Mouse (Mus musculus): ENCODE measurements around the gene Hjurp. TPM values are rescaled to one million over a fixed set of nuclear protein-coding genes. Genes with fewer than 3 reads are reported as not detected.

Hjurp gene
- polyA plus RNA-seq, 1 experiment from 2014 or later = 118 TPM

DNA sequence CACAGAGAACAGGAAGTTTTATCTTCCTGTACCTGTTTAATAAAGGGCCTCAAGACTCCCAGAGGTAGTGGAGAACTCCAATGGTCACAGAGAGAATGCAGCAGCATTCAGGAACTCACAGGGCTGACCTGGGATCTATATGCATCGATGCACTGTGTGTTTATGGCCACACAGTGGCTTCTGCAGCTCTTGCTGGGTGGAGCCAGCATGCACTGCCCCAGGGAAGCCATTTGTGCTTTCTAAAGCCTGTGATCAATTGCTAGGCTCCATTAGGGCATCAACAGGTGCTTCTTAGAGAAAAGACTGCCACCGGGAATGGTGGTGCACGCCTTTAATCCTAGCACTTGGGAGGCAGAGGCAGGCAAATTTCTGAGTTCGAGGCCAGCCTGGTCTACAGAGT lies 4.6 kb downstream of the Hjurp start:
- no peaks in the 10 kb centered on the region for H3K27me3 ChIP-seq (ENCODE audit: control insufficient read depth, insufficient read depth, low read length)
- peaks cover 4% of the 10 kb centered on the region; the same call in 1 of the 2 replicates for H3K9me3 ChIP-seq (replicated peaks; ENCODE audit: control insufficient read depth, low read length)
- peaks cover 57% of the 10 kb centered on the region for H3K36me3 ChIP-seq (ENCODE audit: control insufficient read depth, insufficient read depth, low read length)
- WGBS (ENCODE audit: insufficient replicate concordance) = 63% methylated on average over 4 of the region's 4 CpGs
- H3K4me3 ChIP-seq (ENCODE audit: low read depth, low read length) = no peak overlapping the region
- no peak for ATAC-seq (replicated peaks; ENCODE audit: insufficient number of reproducible peaks, low FRiP score, low TSS enrichment)
- peaks cover 13% of the 10 kb centered on the region for H3K4me1 ChIP-seq (ENCODE audit: control insufficient read depth, insufficient read depth, low read length)
- H3K4me2 ChIP-seq = no peak overlapping the region
- no peak overlapping the region for H3K27ac ChIP-seq (ENCODE audit: low read depth, low read length)
- H3K9ac ChIP-seq (ENCODE audit: low read depth, low read length) = no peak overlapping the region

DNA sequence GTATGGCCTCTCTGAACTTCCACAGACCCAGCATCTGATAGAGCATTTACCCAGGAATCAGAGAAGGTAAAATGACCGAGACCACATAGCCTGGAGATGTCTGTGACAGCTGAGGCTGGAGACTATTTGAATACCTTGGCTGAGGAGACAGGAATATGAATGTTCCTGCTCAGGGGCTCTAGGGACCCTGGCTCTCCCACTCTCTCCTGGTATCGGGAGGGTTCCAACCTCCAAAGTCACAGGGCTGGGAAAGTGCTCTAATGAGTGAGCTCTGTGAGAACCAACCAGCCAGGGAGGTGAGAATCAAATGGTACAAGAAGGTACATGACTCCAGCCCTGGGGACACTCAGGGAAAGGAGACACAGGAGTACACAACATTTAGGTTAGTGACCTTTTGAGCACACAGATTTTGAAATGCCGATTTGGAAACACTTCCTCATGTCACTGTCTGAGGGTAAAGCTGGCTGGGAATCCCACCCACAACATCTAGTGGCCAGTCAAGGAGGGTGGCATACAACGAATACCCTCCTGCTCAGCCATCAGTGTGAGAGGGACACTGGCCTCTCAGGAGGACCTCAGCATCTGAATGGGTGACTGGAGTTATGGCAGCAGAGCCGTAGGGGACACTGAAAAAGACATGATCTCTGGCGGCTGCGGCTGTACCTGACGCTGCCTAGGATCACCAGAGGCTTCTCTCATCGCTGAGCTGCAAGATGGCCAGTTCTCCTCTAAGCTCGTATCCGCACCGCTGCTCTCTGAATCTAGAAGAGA lies 7.7 kb downstream of the Hjurp start:
- H3K36me3 ChIP-seq (ENCODE audit: control insufficient read depth, insufficient read depth, low read length) = peaks cover 85% of the 10 kb centered on the region
- H3K27me3 ChIP-seq (ENCODE audit: control insufficient read depth, insufficient read depth, low read length) = no peaks in the 10 kb centered on the region
- H3K4me3 ChIP-seq (ENCODE audit: low read depth, low read length) = no peak overlapping the region
- H3K9me3 ChIP-seq (replicated peaks; ENCODE audit: control insufficient read depth, low read length) = peaks cover 5% of the 10 kb centered on the region; the same call in 1 of the 2 replicates
- H3K27ac ChIP-seq (ENCODE audit: low read depth, low read length) = no peak overlapping the region
- H3K4me1 ChIP-seq (ENCODE audit: control insufficient read depth, insufficient read depth, low read length) = peaks cover 8% of the 10 kb centered on the region
- H3K9ac ChIP-seq (ENCODE audit: low read depth, low read length) = no peak overlapping the region
- H3K4me2 ChIP-seq = no peak overlapping the region
- WGBS (ENCODE audit: insufficient replicate concordance) = 87% methylated on average over 12 of the region's 12 CpGs
- no peak for ATAC-seq (replicated peaks; ENCODE audit: insufficient number of reproducible peaks, low FRiP score, low TSS enrichment)

DNA sequence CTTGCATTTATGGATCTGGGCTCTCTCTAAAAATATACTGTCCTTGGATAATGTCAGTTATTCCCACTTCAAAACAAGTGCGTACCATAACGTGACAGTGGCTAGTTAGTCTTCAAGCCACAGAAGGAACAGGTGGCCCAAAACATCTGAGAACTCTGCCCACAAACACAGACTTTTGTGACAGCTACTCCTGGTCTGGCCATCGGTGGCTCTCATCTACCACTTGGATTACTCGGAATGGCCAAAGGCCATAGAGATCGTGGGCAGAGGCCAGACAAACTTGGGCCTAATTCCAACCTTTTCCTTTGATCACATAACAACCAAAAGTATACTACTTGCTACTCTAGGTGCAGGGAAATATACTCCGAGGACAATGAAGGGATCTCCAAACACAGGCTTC lies 9.4 kb downstream of the Hjurp start:
- H3K36me3 ChIP-seq (ENCODE audit: control insufficient read depth, insufficient read depth, low read length) = peaks cover 86% of the 10 kb centered on the region
- peaks cover 8% of the 10 kb centered on the region for H3K4me1 ChIP-seq (ENCODE audit: control insufficient read depth, insufficient read depth, low read length)
- ATAC-seq (replicated peaks; ENCODE audit: insufficient number of reproducible peaks, low FRiP score, low TSS enrichment) = no peak
- peaks cover 5% of the 10 kb centered on the region; the same call in 1 of the 2 replicates for H3K9me3 ChIP-seq (replicated peaks; ENCODE audit: control insufficient read depth, low read length)
- H3K4me2 ChIP-seq = no peak overlapping the region
- H3K9ac ChIP-seq (ENCODE audit: low read depth, low read length) = no peak overlapping the region
- no peaks in the 10 kb centered on the region for H3K27me3 ChIP-seq (ENCODE audit: control insufficient read depth, insufficient read depth, low read length)
- no peak overlapping the region for H3K4me3 ChIP-seq (ENCODE audit: low read depth, low read length)
- H3K27ac ChIP-seq (ENCODE audit: low read depth, low read length) = no peak overlapping the region
- 86% methylated on average over 6 of the region's 6 CpGs for WGBS (ENCODE audit: insufficient replicate concordance)

DNA sequence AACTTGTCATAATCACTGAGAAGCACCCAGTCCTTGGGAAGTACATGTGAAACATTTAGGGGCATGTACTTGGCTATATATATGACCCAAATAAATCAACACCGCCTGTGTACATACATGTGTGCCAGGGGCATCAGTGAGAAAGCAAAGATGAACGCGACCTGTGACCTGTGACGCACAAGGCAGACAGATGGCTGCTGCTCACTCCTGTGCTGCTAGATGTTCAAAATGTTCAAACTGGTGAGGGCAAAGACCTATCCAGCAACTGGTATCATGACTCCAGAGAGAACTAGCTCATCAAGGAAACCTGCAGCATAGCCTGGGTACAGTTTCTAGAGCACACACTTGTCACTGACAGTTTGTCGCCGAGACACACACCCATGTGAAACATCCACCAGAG lies 9.9 kb downstream of the Hjurp start:
- no peak for ATAC-seq (replicated peaks; ENCODE audit: insufficient number of reproducible peaks, low FRiP score, low TSS enrichment)
- H3K36me3 ChIP-seq (ENCODE audit: control insufficient read depth, insufficient read depth, low read length) = peaks cover 88% of the 10 kb centered on the region
- no peak overlapping the region for H3K4me3 ChIP-seq (ENCODE audit: low read depth, low read length)
- H3K27ac ChIP-seq (ENCODE audit: low read depth, low read length) = no peak overlapping the region
- no peak overlapping the region for H3K4me2 ChIP-seq
- H3K27me3 ChIP-seq (ENCODE audit: control insufficient read depth, insufficient read depth, low read length) = no peaks in the 10 kb centered on the region
- peaks cover 13% of the 10 kb centered on the region for H3K4me1 ChIP-seq (ENCODE audit: control insufficient read depth, insufficient read depth, low read length)
- no peak overlapping the region for H3K9ac ChIP-seq (ENCODE audit: low read depth, low read length)
- peaks cover 8% of the 10 kb centered on the region; the same call in 1 of the 2 replicates for H3K9me3 ChIP-seq (replicated peaks; ENCODE audit: control insufficient read depth, low read length)
- 92% methylated on average over 6 of the region's 6 CpGs for WGBS (ENCODE audit: insufficient replicate concordance)

DNA sequence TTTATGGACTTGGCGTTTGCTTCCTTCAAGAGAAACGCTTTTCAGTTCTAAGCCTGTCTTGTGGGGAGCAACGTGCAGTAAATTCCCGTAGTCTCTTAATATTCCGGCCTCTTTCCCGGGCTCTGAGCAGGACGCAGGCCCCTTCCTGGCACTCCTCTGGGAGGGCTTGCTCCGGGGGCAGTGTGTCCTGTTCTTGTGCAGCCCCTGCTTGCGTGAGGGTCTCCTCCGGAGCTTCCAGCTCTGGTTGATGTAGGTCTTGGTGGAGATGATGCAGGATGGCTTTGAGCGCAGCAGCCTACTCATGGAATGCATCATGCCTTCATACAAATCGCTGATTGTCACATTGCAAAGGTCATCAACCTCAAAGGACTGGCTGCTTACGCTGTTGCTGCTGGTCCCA lies 11.3 kb downstream of the Hjurp start:
- Histone ChIP-seq H3K4me3 (ENCODE audit: low read depth, low read length) (no peak overlapping the region), H3K9me3 (replicated peaks; ENCODE audit: control insufficient read depth, low read length) (peaks cover 10% of the 10 kb centered on the region; the same call in 1 of the 2 replicates), H3K27me3 (ENCODE audit: control insufficient read depth, insufficient read depth, low read length) (no peaks in the 10 kb centered on the region), H3K9ac (ENCODE audit: low read depth, low read length) (no peak overlapping the region), H3K27ac (ENCODE audit: low read depth, low read length) (no peak overlapping the region), H3K36me3 (ENCODE audit: control insufficient read depth, insufficient read depth, low read length) (peaks cover 89% of the 10 kb centered on the region), H3K4me1 (ENCODE audit: control insufficient read depth, insufficient read depth, low read length) (peaks cover 16% of the 10 kb centered on the region), H3K4me2 (no peak overlapping the region)
- ATAC-seq (replicated peaks; ENCODE audit: insufficient number of reproducible peaks, low FRiP score, low TSS enrichment) = no peak
- WGBS (ENCODE audit: insufficient replicate concordance) = 89% methylated on average over 13 of the region's 13 CpGs

DNA sequence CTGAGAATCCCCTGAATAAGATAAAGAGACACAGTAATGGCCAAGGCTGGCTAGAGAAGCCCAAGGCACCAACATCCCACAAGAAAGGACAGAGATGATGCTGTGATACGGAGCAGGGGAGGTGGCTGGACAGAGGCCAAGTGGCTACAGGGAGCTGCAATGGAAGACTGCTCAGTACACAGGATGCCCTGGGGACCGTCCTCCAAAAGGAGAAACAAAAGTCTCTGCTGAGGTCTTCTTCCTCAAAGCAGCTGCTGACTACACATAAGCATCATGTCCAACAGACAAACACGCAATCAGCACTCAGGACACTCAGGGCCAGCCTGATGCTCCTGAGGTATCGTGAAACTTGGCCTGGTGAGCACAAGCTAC lies 12.6 kb downstream of the Hjurp start:
- Histone ChIP-seq H3K9ac (ENCODE audit: low read depth, low read length) (no peak overlapping the region), H3K4me1 (ENCODE audit: control insufficient read depth, insufficient read depth, low read length) (peaks cover 16% of the 10 kb centered on the region), H3K36me3 (ENCODE audit: control insufficient read depth, insufficient read depth, low read length) (peaks cover 96% of the 10 kb centered on the region), H3K4me3 (ENCODE audit: low read depth, low read length) (no peak overlapping the region), H3K9me3 (replicated peaks; ENCODE audit: control insufficient read depth, low read length) (peaks cover 14% of the 10 kb centered on the region; the same call in 1 of the 2 replicates), H3K27me3 (ENCODE audit: control insufficient read depth, insufficient read depth, low read length) (no peaks in the 10 kb centered on the region), H3K4me2 (no peak overlapping the region), H3K27ac (ENCODE audit: low read depth, low read length) (no peak overlapping the region)
- no peak for ATAC-seq (replicated peaks; ENCODE audit: insufficient number of reproducible peaks, low FRiP score, low TSS enrichment)
- 72% methylated on average over 4 of the region's 4 CpGs for WGBS (ENCODE audit: insufficient replicate concordance)

DNA sequence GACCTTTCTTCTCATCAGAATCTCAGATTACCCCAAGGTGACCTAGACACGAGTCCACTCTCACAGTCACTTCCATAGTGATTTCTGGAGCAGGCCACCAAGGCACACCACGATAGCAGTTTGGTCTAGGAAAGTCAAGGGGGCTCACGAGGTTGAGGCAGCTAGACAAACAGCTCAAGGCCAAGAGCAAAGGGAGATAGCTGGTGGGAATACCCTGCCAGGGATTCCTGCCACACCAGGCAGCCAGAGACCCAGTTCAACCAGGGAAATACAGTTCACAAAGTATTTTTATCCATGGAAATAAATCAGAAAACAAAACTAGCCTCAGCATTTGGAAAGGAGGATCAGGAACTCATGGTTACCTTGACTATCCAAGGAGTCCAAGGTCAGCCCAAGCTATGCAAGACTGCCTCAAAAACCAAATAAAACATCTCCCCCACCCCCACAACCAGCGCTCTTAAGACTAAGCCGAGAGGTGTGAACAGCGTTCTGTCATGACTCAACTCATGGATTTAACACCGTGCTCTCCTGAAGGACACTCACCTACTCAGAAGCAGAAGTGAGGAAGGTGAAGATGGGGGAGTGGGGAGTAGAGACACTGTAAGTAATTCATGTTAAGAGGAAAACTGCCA lies 13.1 kb downstream of the Hjurp start:
- WGBS (ENCODE audit: insufficient replicate concordance) = 78% methylated on average over 7 of the region's 7 CpGs
- no peak for ATAC-seq (replicated peaks; ENCODE audit: insufficient number of reproducible peaks, low FRiP score, low TSS enrichment)
- Histone ChIP-seq H3K9ac (ENCODE audit: low read depth, low read length) (no peak overlapping the region), H3K27me3 (ENCODE audit: control insufficient read depth, insufficient read depth, low read length) (no peaks in the 10 kb centered on the region), H3K9me3 (replicated peaks; ENCODE audit: control insufficient read depth, low read length) (peaks cover 14% of the 10 kb centered on the region; the same call in 1 of the 2 replicates), H3K27ac (ENCODE audit: low read depth, low read length) (no peak overlapping the region), H3K4me1 (ENCODE audit: control insufficient read depth, insufficient read depth, low read length) (peaks cover 18% of the 10 kb centered on the region), H3K36me3 (ENCODE audit: control insufficient read depth, insufficient read depth, low read length) (peaks cover 90% of the 10 kb centered on the region), H3K4me3 (ENCODE audit: low read depth, low read length) (no peak overlapping the region), H3K4me2 (no peak overlapping the region)

DNA sequence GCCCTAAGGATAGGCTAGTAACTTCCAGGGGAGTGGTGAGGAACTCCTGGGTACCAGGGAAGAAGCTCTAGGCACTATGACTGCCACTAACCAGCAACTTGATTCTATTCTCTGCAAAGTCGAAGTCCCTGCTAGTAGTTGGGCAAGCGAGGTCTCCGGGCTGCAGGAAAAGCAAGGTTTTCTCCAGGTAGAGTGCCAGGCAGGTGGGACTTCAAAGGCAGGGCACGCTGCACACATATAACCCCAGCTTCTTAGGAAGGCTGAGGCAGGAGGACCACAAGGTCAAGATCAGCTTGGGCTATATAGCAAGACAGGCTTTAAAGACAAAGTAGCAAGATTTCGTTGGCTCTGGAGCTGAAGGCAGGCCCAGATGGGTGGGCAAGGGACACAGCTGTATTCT lies 13.7 kb downstream of the Hjurp start:
- H3K4me2 ChIP-seq = no peak overlapping the region
- 90% methylated on average over 5 of the region's 5 CpGs for WGBS (ENCODE audit: insufficient replicate concordance)
- no peak for ATAC-seq (replicated peaks; ENCODE audit: insufficient number of reproducible peaks, low FRiP score, low TSS enrichment)

More for the DNA sequence above, 13.7 kb downstream of the Hjurp start:
- H3K9me3 ChIP-seq (replicated peaks; ENCODE audit: control insufficient read depth, low read length) = peaks cover 14% of the 10 kb centered on the region; the same call in 1 of the 2 replicates
- H3K4me1 ChIP-seq (ENCODE audit: control insufficient read depth, insufficient read depth, low read length) = peaks cover 21% of the 10 kb centered on the region
- H3K27me3 ChIP-seq (ENCODE audit: control insufficient read depth, insufficient read depth, low read length) = no peaks in the 10 kb centered on the region
- H3K27ac ChIP-seq (ENCODE audit: low read depth, low read length) = no peak overlapping the region
- H3K9ac ChIP-seq (ENCODE audit: low read depth, low read length) = no peak overlapping the region
- peaks cover 85% of the 10 kb centered on the region for H3K36me3 ChIP-seq (ENCODE audit: control insufficient read depth, insufficient read depth, low read length)
- H3K4me3 ChIP-seq (ENCODE audit: low read depth, low read length) = no peak overlapping the region
